Mouse (Mus musculus) gastrocnemius, postnatal 25 days (tissue): ENCODE data around the gene Lin28a. TPM values are rescaled to one million over a fixed set of nuclear protein-coding genes. Genes with fewer than 3 reads are reported as not detected.
A peak's percentile ranks its signal among the peaks of the same experiment; 100 is the strongest.

Source experiments
- DNase-seq: peaks from one replicate; pipeline ENCODE4 v3.0.0; 2022
- total RNA-seq, 2 experiments: library from RNA; stranded (reverse); gene quantifications; 1 replicate in 1 of 2; 2 replicates in 1 of 2; pipeline ENCODE4 v1.2.3; 2021

The Lin28a gene
- total RNA-seq, 2 experiments from 2014 or later: 0.24 to 0.49 TPM

DNA sequence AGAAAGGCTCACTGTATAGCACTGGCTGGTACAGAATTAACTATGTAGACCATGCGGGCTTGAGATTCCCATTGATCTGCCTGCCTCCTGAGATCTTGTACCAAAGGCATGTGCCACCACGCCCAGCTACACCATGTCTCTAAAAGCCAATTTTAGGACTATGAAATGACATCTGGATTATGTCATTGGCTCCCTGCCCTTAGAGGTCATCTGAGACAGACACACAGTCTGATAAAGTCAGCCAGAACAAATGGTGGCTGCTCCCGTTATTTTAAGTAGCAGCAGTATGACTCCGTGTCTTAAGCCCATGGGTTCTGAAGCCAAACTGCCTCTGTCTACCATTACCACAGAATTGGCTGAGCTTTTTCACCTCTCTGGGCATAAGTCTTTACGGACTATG lies 38.1 kb downstream of the Lin28a start:
- no peak for DNase-seq

DNA sequence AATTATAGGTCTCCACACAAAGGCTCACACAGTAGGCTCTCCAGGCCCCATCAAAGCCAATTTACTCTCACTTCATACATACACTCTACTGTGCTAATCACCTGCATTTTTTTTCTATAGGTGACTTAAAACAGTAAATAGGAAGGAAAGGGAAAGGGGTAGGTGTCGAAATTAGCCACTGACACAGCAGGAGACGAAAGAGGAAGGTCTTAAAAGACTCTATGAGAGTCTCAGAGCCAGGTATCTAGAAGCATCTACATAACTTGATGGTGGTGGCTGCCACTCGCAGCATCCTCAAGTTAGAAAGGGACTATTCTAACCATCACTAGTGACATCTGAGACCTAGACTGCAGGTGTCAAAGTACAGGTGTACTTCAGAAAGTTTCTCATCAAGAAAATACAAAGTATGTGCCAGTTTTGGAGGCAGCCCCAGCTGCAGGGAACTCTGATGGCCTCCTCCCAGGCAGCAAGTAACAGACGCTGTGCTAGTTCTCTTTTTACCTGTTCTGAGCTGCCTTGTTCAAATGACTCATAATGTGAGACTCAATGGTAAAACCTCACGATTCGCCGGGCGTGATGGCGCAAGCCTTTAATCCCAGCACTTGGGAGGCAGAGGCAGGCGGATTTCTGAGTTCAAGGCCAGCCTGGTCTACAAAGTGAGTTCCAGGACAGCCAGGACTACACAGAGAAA lies 40.5 kb downstream of the Lin28a start:
- no peak for DNase-seq

- no peak for DNase-seq
These were observed 46.9 kb downstream of the Lin28a start for GRCm38 (mm10) chr4:133971741-133972140.

DNA sequence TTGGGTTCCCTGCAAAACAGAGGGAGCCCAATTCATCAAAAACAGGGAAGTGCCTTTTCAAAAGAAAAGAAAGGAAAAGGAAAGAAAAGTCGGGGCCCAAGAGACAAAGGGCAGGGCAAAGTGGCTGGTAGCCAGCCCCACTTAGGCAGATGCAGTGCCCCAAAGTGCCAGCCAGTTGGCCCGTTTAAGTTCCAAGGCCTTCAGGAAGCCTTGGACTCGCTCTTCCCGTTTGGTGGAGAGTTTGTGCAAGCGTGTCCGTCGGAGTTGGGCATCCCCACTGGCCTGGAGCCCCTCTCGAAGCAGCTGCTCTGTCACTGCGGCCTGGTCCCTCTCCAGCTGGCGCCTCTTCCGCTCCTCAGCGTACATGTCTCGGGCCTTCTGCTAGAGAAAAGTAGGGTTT lies 47.8 kb downstream of the Lin28a start:
- no peak for DNase-seq

- no peak for DNase-seq
These were observed 48.4 kb downstream of the Lin28a start for GRCm38 (mm10) chr4:133970196-133970595.

- DNase-seq: no peak
These were observed 49.4 kb downstream of the Lin28a start for GRCm38 (mm10) chr4:133969114-133969770.

GRCm38 (mm10) chr4:133968150-133968921 lies 50.3 kb downstream of the Lin28a start, which contains the start of gene Hmgn2:
TSS of gene Hmgn2 (minus strand) at chr4:133968650.
- DNase-seq: no peak

DNA sequence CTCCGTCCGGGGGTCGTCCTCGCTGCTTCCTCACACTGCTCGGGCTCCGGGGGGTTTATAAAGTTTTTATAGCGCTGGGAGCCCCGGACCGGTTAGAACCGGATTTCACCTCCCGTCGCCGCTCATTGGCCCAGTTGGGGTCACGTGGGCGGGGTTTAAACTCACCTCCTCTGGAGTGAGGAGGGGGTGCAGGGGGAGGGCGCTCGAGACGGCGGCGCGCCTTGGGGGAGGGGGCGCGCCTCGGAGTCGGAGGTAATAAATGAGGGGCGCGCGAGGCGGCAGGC lies 50.8 kb downstream of the Lin28a start:
- peak; percentile 84 for DNase-seq

DNA sequence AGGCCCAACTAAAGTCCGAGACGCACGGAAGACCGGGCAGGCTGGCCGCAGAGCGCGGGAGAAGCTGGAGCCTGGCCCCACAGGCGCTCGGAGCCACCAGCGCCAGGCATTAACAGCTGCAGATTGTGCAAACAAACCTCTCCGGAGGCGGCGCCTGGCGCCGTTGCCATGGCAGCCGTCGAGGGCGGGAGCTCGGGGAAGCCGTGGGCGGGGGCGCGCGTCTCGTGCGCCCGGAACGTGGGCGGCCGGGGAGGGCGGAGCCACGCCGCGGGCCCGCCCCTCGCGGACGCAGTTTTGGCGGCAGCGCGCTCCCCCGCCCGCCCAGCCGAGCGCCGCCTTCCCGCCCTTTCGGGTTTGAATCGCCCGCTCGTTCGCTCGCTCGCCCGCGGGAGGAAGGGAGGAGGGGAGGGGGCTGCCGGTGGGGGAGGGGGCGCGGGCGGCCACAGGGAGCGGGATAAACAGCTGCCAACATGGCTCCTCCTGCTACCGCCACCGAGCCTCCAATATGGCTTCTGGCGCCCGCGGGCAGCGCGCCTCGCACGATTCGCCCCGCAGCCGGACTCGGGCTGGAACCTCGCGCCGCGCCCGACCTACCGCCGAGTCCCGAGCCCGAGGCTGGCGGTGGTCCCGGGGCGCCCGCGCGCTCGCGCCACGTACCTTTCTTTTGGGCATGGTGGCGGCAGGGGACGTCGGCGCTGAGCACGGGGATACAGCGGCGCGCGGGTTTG lies 51.3 kb downstream of the Lin28a start:
- peak; percentile 97 for DNase-seq

- DNase-seq: no peak
These were observed 52.2 kb downstream of the Lin28a start for GRCm38 (mm10) chr4:133966271-133966940.

GRCm38 (mm10) chr4:133962566-133962965 lies 56.1 kb downstream of the Lin28a start:
- DNase-seq: no peak

- no peak for DNase-seq
These were observed 59.8 kb downstream of the Lin28a start for GRCm38 (mm10) chr4:133958884-133959283.

GRCm38 (mm10) chr4:133956358-133956757 lies 62.3 kb downstream of the Lin28a start:
- DNase-seq: no peak

Other genes with a start within 250 kb of the Lin28a start
- 1 to 10 TPM; 4.0 to 4.3 TPM for gene Rps6ka1, start 131.0 kb downstream of the Lin28a start, total RNA-seq
- 10 to 100 TPM; 47.8 to 48.9 TPM for gene Hmgn2, start 50.2 kb downstream of the Lin28a start, total RNA-seq
- 1 to 10 TPM; 9.5 TPM for gene Dhdds, start 17.9 kb downstream of the Lin28a start, total RNA-seq
- gene Zfp683, start 35.0 kb upstream of the Lin28a start, total RNA-seq: not detected
- gene Crybg2, start 42.0 kb upstream of the Lin28a start, total RNA-seq: not detected
- gene Cd52, start 76.2 kb upstream of the Lin28a start, total RNA-seq: 1 to 10 TPM in 1 of 2 experiments, under 1 TPM in 1; 0.61 to 1.2 TPM
- 1 to 10 TPM; 1.0 to 1.3 TPM for gene Ubxn11, start 83.7 kb upstream of the Lin28a start, total RNA-seq
- gene Sh3bgrl3, start 109.9 kb upstream of the Lin28a start, total RNA-seq: 10 to 100 TPM; 19.1 to 26.6 TPM
- gene Cep85, start 168.3 kb upstream of the Lin28a start, total RNA-seq: 10 to 100 TPM; 38.9 to 63.2 TPM
- not detected for gene Gm7534, start 184.2 kb upstream of the Lin28a start, total RNA-seq
- gene Catsper4, start 208.5 kb upstream of the Lin28a start, total RNA-seq: 1 to 10 TPM; 1.2 to 1.4 TPM
- 10 to 100 TPM; 22.8 to 32.8 TPM for gene Cnksr1, start 219.6 kb upstream of the Lin28a start, total RNA-seq
- not detected for gene E130218I03Rik, start 224.8 kb upstream of the Lin28a start, total RNA-seq
- gene Zfp593, start 226.8 kb upstream of the Lin28a start, total RNA-seq: 1 to 10 TPM; 3.3 to 4.4 TPM
- not detected for gene Gm30191, start 228.1 kb upstream of the Lin28a start, total RNA-seq
- 1 to 10 TPM; 3.4 TPM for gene Grrp1, start 235.3 kb upstream of the Lin28a start, total RNA-seq